In the genomic region with DNA sequence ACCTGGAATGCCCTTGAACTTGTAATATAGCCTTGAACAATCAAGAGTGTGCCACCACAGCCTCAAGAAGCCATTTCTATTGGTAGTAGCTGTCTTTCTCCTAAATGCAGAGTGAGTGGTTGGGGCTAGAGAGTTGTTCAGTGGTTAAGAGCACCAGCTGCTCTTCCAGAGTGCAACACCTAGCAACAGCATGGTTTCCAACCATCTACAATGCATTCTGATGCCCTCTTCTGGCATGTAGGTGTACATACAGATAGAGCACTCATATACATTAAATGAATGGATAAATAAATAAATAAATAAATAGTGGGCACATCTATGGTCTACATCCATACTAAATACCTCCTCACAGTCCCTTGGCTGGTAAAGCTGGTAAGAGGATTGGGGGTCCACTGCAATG, we compare ENCODE assay signal across 32 mouse cellular contexts.
DNase-seq lines count a peak whose midpoint lies in the region; ATAC-seq and TF ChIP-seq lines count a peak whose summit lies in the region.
"Had no signal": no experiment of that assay in that cellular context is flagged by ENCODE, and none has a peak within 500 bp of the region (broad histone marks: within the 10 kb centered on the region; RNA-seq: fewer than 3 reads in every experiment).

No protein-coding gene starts in this region.

- no peak overlapping the region for H3K9ac ChIP-seq in forebrain, embryonic 13.5 days
- no peak overlapping the region for H3K9ac ChIP-seq in MEL (ENCODE audit: control insufficient read depth, low read depth, low read length, poor library complexity, severe bottlenecking)
- H3K9ac ChIP-seq: embryonic facial prominence, embryonic 13.5 days; forebrain, postnatal 0 days; heart, embryonic 12.5 days; hindbrain, embryonic 14.5 days; limb, embryonic 15.5 days; liver, embryonic 13.5 days; midbrain, embryonic 12.5 days; neural tube, embryonic 15.5 days had no signal

- H3K4me2 ChIP-seq in forebrain, embryonic 13.5 days, result no peak overlapping the region
- H3K4me2 ChIP-seq: embryonic facial prominence, embryonic 13.5 days; heart, embryonic 12.5 days; hindbrain, embryonic 14.5 days; limb, embryonic 15.5 days; liver, embryonic 13.5 days; midbrain, embryonic 12.5 days; neural tube, embryonic 15.5 days had no signal

- TF ChIP-seq CTCF in layer of hippocampus, adult 2 months (conservative IDR thresholded peaks at IDR 0.05), result peak; percentile 18
- peak in 2 of 3 experiments; percentile 13 to 32; a peak in 1 of 6 replicates for TF ChIP-seq CTCF in MEL (IDR thresholded peaks at IDR 0.05 in 2 of 3, conservative IDR thresholded peaks at IDR 0.05 in 1 of 3; ENCODE audit: control insufficient read depth in 1 of 3, insufficient read depth in 1 of 3, low read depth in 2 of 3, low read length in 3 of 3, poor library complexity in 1 of 3, severe bottlenecking in 1 of 3)

- TF ChIP-seq EP300 in MEL (IDR thresholded peaks at IDR 0.05; ENCODE audit: low read depth in 1 of 2, low read length in 2 of 2), result no peak

- TF ChIP-seq POLR2A in MEL (IDR thresholded peaks at IDR 0.05; ENCODE audit: control insufficient read depth in 1 of 2, insufficient read depth in 1 of 2, low read depth in 1 of 2, low read length in 2 of 2, poor library complexity in 1 of 2), result no peak

- ATAC-seq in forebrain, embryonic 13.5 days, result no peak
- no peak for ATAC-seq in granulocyte monocyte progenitor cell, adult 5-6 weeks (replicated peaks; ENCODE audit: poor library complexity, severe bottlenecking)
- ATAC-seq: forebrain, postnatal 0 days; inflammation-experienced regulatory T-cells, adult 6 months; Patski had no signal

- H3K36me3 ChIP-seq in forebrain, embryonic 10.5 days (replicated peaks), result no peaks in the 10 kb centered on the region
- H3K36me3 ChIP-seq in forebrain, embryonic 13.5 days (ENCODE audit: poor library complexity, severe bottlenecking), result no peaks in the 10 kb centered on the region
- no peaks in the 10 kb centered on the region for H3K36me3 ChIP-seq in MEL (ENCODE audit: control insufficient read depth in 1 of 2, insufficient read depth in 2 of 2, low read length in 2 of 2)
- H3K36me3 ChIP-seq: embryonic facial prominence, embryonic 13.5 days; G1E; heart, embryonic 12.5 days; limb, embryonic 15.5 days; liver, embryonic 13.5 days; midbrain, embryonic 12.5 days; neural tube, embryonic 15.5 days had no signal

- no peaks in the 10 kb centered on the region for H3K27me3 ChIP-seq in forebrain, embryonic 10.5 days (ENCODE audit: poor library complexity, severe bottlenecking)
- no peaks in the 10 kb centered on the region for H3K27me3 ChIP-seq in forebrain, embryonic 13.5 days
- H3K27me3 ChIP-seq in MEL (ENCODE audit: control insufficient read depth in 1 of 2, insufficient read depth in 2 of 2, low read length in 2 of 2), result no peaks in the 10 kb centered on the region; a peak in 1 of 4 replicates
- H3K27me3 ChIP-seq: embryonic facial prominence, embryonic 13.5 days; heart, embryonic 12.5 days; limb, embryonic 15.5 days; liver, embryonic 13.5 days; megakaryocyte, embryonic 14.5 days; midbrain, embryonic 12.5 days; neural tube, embryonic 15.5 days had no signal

- H3K4me3 ChIP-seq in forebrain, embryonic 10.5 days, result no peak overlapping the region
- H3K4me3 ChIP-seq in forebrain, embryonic 13.5 days, result no peak overlapping the region
- no peak overlapping the region for H3K4me3 ChIP-seq in layer of hippocampus, adult 2 months
- no peak overlapping the region for H3K4me3 ChIP-seq in MEL (ENCODE audit: control insufficient read depth in 1 of 2, insufficient read depth in 1 of 2, low read depth in 2 of 2, low read length in 2 of 2)
- H3K4me3 ChIP-seq: embryonic facial prominence, embryonic 13.5 days; heart, adult 2 months; heart, embryonic 12.5 days; left cerebral cortex, adult 2 months; limb, embryonic 15.5 days; liver, embryonic 13.5 days; megakaryocyte, embryonic 14.5 days; midbrain, embryonic 12.5 days; neural tube, embryonic 15.5 days had no signal

- TF ChIP-seq RAD21 in MEL (IDR thresholded peaks at IDR 0.05; ENCODE audit: low read depth, low read length), result peak; percentile 26

- no peak overlapping the region for H3K27ac ChIP-seq in forebrain, embryonic 10.5 days
- no peak overlapping the region for H3K27ac ChIP-seq in forebrain, embryonic 13.5 days
- no peak overlapping the region for H3K27ac ChIP-seq in layer of hippocampus, adult 2 months
- no peak overlapping the region for H3K27ac ChIP-seq in MEL (ENCODE audit: control insufficient read depth, low read depth, low read length)
- H3K27ac ChIP-seq: embryonic facial prominence, embryonic 13.5 days; heart, adult 2 months; hindbrain, embryonic 14.5 days; left cerebral cortex, adult 2 months; limb, embryonic 15.5 days; liver, embryonic 13.5 days; midbrain, embryonic 12.5 days; neural tube, embryonic 15.5 days had no signal

- DNase-seq in forebrain, embryonic 10.5 days (ENCODE audit: extremely low spot score, low spot score), result peak; percentile 5
- no peak for DNase-seq in layer of hippocampus, adult 2 months (ENCODE audit: low spot score in 2 of 2)
- DNase-seq in layer of hippocampus, postnatal 10 days (ENCODE audit: low spot score in 2 of 2), result no peak
- DNase-seq in 416B (ENCODE audit: low read depth) (peak; percentile 35), MEL (ENCODE audit: low read depth, low spot score) (peak; percentile 19)
- no peak for DNase-seq in left cerebral cortex, adult 8-10 months (ENCODE audit: low spot score in 2 of 2)
- DNase-seq: adrenal gland, postnatal 25 days; cerebellum, adult 18-20 months; cerebellum, postnatal 10 days; forebrain, postnatal 0 days; heart, adult 2 months; heart, postnatal 4 days; kidney, adult 2 months; liver, embryonic 13.5 days; lung, adult 18-20 months; lung, postnatal 36 days; right cerebral cortex, postnatal 25 days; thymus, adult 18-20 months; thymus, postnatal 25 days had no signal

- no peaks in the 10 kb centered on the region for H3K4me1 ChIP-seq in forebrain, embryonic 10.5 days
- no peaks in the 10 kb centered on the region for H3K4me1 ChIP-seq in forebrain, embryonic 13.5 days
- no peaks in the 10 kb centered on the region for H3K4me1 ChIP-seq in MEL (ENCODE audit: control insufficient read depth in 1 of 2, insufficient read depth in 2 of 2, low read length in 2 of 2)
- H3K4me1 ChIP-seq: embryonic facial prominence, embryonic 13.5 days; heart, embryonic 12.5 days; limb, embryonic 15.5 days; liver, embryonic 13.5 days; megakaryocyte, embryonic 14.5 days; midbrain, embryonic 12.5 days; neural tube, embryonic 15.5 days had no signal

- H3K79me2 ChIP-seq in MEL (ENCODE audit: control insufficient read depth, insufficient read depth, low read length, poor library complexity), result no peaks in the 10 kb centered on the region

- no peaks in the 10 kb centered on the region for H3K9me3 ChIP-seq in forebrain, embryonic 10.5 days
- H3K9me3 ChIP-seq in forebrain, embryonic 13.5 days (replicated peaks), result no peaks in the 10 kb centered on the region
- H3K9me3 ChIP-seq in MEL (replicated peaks; ENCODE audit: insufficient read depth, low read length), result no peaks in the 10 kb centered on the region
- H3K9me3 ChIP-seq: embryonic facial prominence, embryonic 13.5 days; G1E; heart, embryonic 12.5 days; limb, embryonic 15.5 days; liver, embryonic 13.5 days; midbrain, embryonic 12.5 days; neural tube, embryonic 15.5 days had no signal

TF ChIP-seq in MEL, 35 proteins besides CTCF, POLR2A, EP300 and RAD21:
- TF ChIP-seq MAX (IDR thresholded peaks at IDR 0.05; ENCODE audit: low read length) (no peak), UBTF (IDR thresholded peaks at IDR 0.05; ENCODE audit: borderline replicate concordance, insufficient read depth, low read depth, low read length) (no peak), ZC3H11A (IDR thresholded peaks at IDR 0.05; ENCODE audit: low read depth, low read length) (0 out of 2 replicates have a peak, but pooled peaks have one; percentile 15), HCFC1 (IDR thresholded peaks at IDR 0.05; ENCODE audit: low read depth, low read length) (no peak), MYB (IDR thresholded peaks at IDR 0.05; ENCODE audit: low read depth, low read length) (no peak), MEF2A (IDR thresholded peaks at IDR 0.05; ENCODE audit: extremely low read depth, insufficient replicate concordance, low read depth, low read length, poor library complexity, severe bottlenecking) (no peak), POLR2AphosphoS2 (IDR thresholded peaks at IDR 0.05; ENCODE audit: low read length) (no peak), BHLHE40 (IDR thresholded peaks at IDR 0.05; ENCODE audit: borderline replicate concordance, low read depth, low read length) (no peak), SMC3 (IDR thresholded peaks at IDR 0.05; ENCODE audit: low read depth, low read length) (peak; percentile 39), TCF12 (IDR thresholded peaks at IDR 0.05; ENCODE audit: low read depth, low read length) (no peak)
TF ChIP-seq in MEL: peak in this region for 2.

Comparison
In these comparisons a context has a peak if more than half of its experiments do, and no peak if none do; other contexts are left out.
1. DNase-seq: peak in forebrain, embryonic 10.5 days (single experiment), 416B (single experiment) and MEL (single experiment); none in layer of hippocampus, adult 2 months (0 of 2), layer of hippocampus, postnatal 10 days (0 of 2) and left cerebral cortex, adult 8-10 months (0 of 2).